Mouse (Mus musculus) intestine, postnatal 0 days (tissue): Measurements from ENCODE around the gene 1700080E11Rik. TPM values are rescaled to one million over a fixed set of nuclear protein-coding genes. Genes with fewer than 3 reads are reported as not detected.

ENCODE experiments used
- ATAC-seq: fragments of 200-750 bp; cut with Nextera tagmentation; 2 replicates; pipeline ENCODE4 v1.8.0; 2017; ENCODE audit warnings: mild to moderate bottlenecking, moderate TSS enrichment, moderate library complexity
- H3K27ac ChIP-seq: fragments of 300-500 bp; sonication (generic); 2 replicates; pipeline ENCODE4 v1.5.1; 2014; ENCODE audit warnings: mild to moderate bottlenecking, low read depth, low read length, moderate library complexity
- H3K27me3 ChIP-seq: fragments of 300-500 bp; sonication (generic); replicated peaks from 2 replicates; pipeline ENCODE4 v1.6.1; 2014; ENCODE audit warnings: low read length, mixed read lengths; ENCODE audit not compliant: control insufficient read depth, insufficient read depth
- H3K36me3 ChIP-seq: fragments of 300-500 bp; sonication (generic); 2 replicates; pipeline ENCODE4 v1.6.1; 2014; ENCODE audit warnings: mild to moderate bottlenecking, moderate library complexity; ENCODE audit not compliant: control insufficient read depth, insufficient read depth
- H3K4me1 ChIP-seq: fragments of 300-500 bp; sonication (generic); replicated peaks from 2 replicates; pipeline ENCODE4 v1.6.1; 2014; ENCODE audit warnings: antibody characterized with exemption, low read length, mixed read lengths; ENCODE audit not compliant: control insufficient read depth, insufficient read depth
- H3K4me2 ChIP-seq: fragments of 300-500 bp; sonication (generic); replicated peaks from 2 replicates; pipeline ENCODE4 v1.6.1; 2014; ENCODE audit warnings: low read depth, mild to moderate bottlenecking, moderate library complexity
- H3K4me3 ChIP-seq: fragments of 300-500 bp; sonication (generic); 2 replicates; pipeline ENCODE4 v1.5.1; 2014; ENCODE audit warnings: low read depth, low read length
- H3K9ac ChIP-seq: fragments of 300-500 bp; sonication (generic); 2 replicates; pipeline ENCODE4 v1.6.1; 2014; ENCODE audit warnings: mild to moderate bottlenecking, low read depth, low read length
- H3K9me3 ChIP-seq: fragments of 300-500 bp; sonication (generic); 2 replicates; pipeline ENCODE4 v1.6.1; 2016; ENCODE audit warnings: mixed run types; ENCODE audit not compliant: control insufficient read depth
- CTCF ChIP-seq: sonication (generic); IDR thresholded peaks from 2 replicates; pipeline ENCODE4 v1.5.1; 2016; ENCODE audit warnings: low read depth, mild to moderate bottlenecking, control low read depth, antibody characterized with exemption, moderate library complexity
- WGBS: fragments of 180-500 bp; shearing (Covaris S2); extraction: QIAGEN DNeasy Blood & Tissue Kit; methylation state at CpG from one replicate; pipeline ENCODE4 v1.1.7; 2014; 5-methylcytosine and 5-hydroxymethylcytosine counted together
- polyA plus RNA-seq: library from polyadenylated mRNA; unstranded; fragments of >200 nt; fragmentation: Nextera tagmentation; extraction: Ambion mirVana; gene quantifications from 2 replicates; pipeline ENCODE4 v1.2.1, GENCODE M21; 2015

1700080E11Rik gene
- polyA plus RNA-seq, 1 experiment from 2014 or later = not detected

- TF ChIP-seq CTCF = no peak
- WGBS = 37% methylated on average over 15 of the region's 15 CpGs
- H3K9me3 ChIP-seq = no peaks in the 10 kb centered on the region
- no peaks in the 10 kb centered on the region for H3K27me3 ChIP-seq
- no peak overlapping the region for H3K27ac ChIP-seq
- no peaks in the 10 kb centered on the region for H3K36me3 ChIP-seq
- no peaks in the 10 kb centered on the region for H3K4me1 ChIP-seq
- no peak overlapping the region for H3K4me2 ChIP-seq
- H3K9ac ChIP-seq = no peak overlapping the region
- no peak for ATAC-seq
- H3K4me3 ChIP-seq = no peak overlapping the region
These were observed 43.9 kb downstream of the 1700080E11Rik start for GRCm38 (mm10) chr9:105100807-105101570.

Other genes starting within 250 kb of the 1700080E11Rik start
- 48.9 and 55.5 TPM in 2 replicates for gene Mrpl3, start 91.9 kb downstream of the 1700080E11Rik start, polyA plus RNA-seq
- 31.3 and 35.8 TPM in 2 replicates for gene Nudt16, start 13.3 kb downstream of the 1700080E11Rik start, polyA plus RNA-seq